Mouse (Mus musculus) heart, postnatal 0 days (tissue): ENCODE data around the gene 4930430F08Rik.
"Not testable (repeated sequence)": the region's sequence is repeated elsewhere in the genome, so short reads cannot be mapped to it uniquely, and the experiment has no call there.

Source experiments
- CTCF ChIP-seq: IDR thresholded peaks from 2 replicates; pipeline ENCODE4 v1.5.1; 2016; ENCODE audit warnings: antibody characterized with exemption, control low read depth, low read depth
- EP300 ChIP-seq: IDR thresholded peaks from 2 replicates; pipeline ENCODE4 v1.6.1; 2016; ENCODE audit warnings: antibody characterized with exemption, low read depth

- TF ChIP-seq EP300, CTCF: not testable (repeated sequence)
Observed at GRCm38 (mm10) chr10:100560194-100560883, 29.9 kb downstream of the 4930430F08Rik start.
